Mouse (Mus musculus) neural tube, embryonic 12.5 days (tissue): ENCODE data around the gene B4galnt4. TPM values are rescaled to one million over a fixed set of nuclear protein-coding genes. Genes with fewer than 3 reads are reported as not detected.
"Not testable (repeated sequence)": the region's sequence is repeated elsewhere in the genome, so short reads cannot be mapped to it uniquely, and the experiment has no call there.

ENCODE experiments used
- ATAC-seq: fragments of 200-750 bp; cut with Nextera tagmentation; 2 replicates; pipeline ENCODE4 v1.8.0; 2017; ENCODE audit warnings: low read depth, mild to moderate bottlenecking, moderate TSS enrichment, moderate library complexity; ENCODE audit not compliant: low FRiP score
- H3K27ac ChIP-seq: fragments of 300-500 bp; sonication (generic); 2 replicates; pipeline ENCODE4 v1.5.1; 2016
- H3K27me3 ChIP-seq: fragments of 300-500 bp; sonication (generic); replicated peaks from 2 replicates; pipeline ENCODE4 v1.6.1; 2016; ENCODE audit warnings: mild to moderate bottlenecking
- H3K36me3 ChIP-seq: fragments of 300-500 bp; sonication (generic); 2 replicates; pipeline ENCODE4 v1.6.1; 2016; ENCODE audit warnings: mild to moderate bottlenecking
- H3K4me1 ChIP-seq: fragments of 300-500 bp; sonication (generic); 2 replicates; pipeline ENCODE4 v1.6.1; 2016
- H3K4me2 ChIP-seq: fragments of 300-500 bp; sonication (generic); replicated peaks from 2 replicates; pipeline ENCODE4 v1.6.1; 2016; ENCODE audit warnings: mild to moderate bottlenecking
- H3K4me3 ChIP-seq: fragments of 300-500 bp; sonication (generic); 2 replicates; pipeline ENCODE4 v1.5.1; 2016
- H3K9ac ChIP-seq: fragments of 300-500 bp; sonication (generic); 2 replicates; pipeline ENCODE4 v1.6.1; 2016; ENCODE audit warnings: mild to moderate bottlenecking
- H3K9me3 ChIP-seq: fragments of 300-500 bp; sonication (generic); 2 replicates; pipeline ENCODE4 v1.6.1; 2016; ENCODE audit warnings: mild to moderate bottlenecking
- WGBS: fragments of 180-500 bp; shearing (Covaris S2); methylation state at CpG from one replicate; pipeline ENCODE4 v1.1.7; 2016; 5-methylcytosine and 5-hydroxymethylcytosine counted together
- polyA plus RNA-seq: library from polyadenylated mRNA; unstranded; fragments of >200 nt; fragmentation: Nextera tagmentation; extraction: Ambion mirVana; gene quantifications from 2 replicates; pipeline ENCODE4 v1.2.1, GENCODE M21; 2016

Gene B4galnt4
- polyA plus RNA-seq: 40.8 and 41.5 TPM in 2 replicates

DNA sequence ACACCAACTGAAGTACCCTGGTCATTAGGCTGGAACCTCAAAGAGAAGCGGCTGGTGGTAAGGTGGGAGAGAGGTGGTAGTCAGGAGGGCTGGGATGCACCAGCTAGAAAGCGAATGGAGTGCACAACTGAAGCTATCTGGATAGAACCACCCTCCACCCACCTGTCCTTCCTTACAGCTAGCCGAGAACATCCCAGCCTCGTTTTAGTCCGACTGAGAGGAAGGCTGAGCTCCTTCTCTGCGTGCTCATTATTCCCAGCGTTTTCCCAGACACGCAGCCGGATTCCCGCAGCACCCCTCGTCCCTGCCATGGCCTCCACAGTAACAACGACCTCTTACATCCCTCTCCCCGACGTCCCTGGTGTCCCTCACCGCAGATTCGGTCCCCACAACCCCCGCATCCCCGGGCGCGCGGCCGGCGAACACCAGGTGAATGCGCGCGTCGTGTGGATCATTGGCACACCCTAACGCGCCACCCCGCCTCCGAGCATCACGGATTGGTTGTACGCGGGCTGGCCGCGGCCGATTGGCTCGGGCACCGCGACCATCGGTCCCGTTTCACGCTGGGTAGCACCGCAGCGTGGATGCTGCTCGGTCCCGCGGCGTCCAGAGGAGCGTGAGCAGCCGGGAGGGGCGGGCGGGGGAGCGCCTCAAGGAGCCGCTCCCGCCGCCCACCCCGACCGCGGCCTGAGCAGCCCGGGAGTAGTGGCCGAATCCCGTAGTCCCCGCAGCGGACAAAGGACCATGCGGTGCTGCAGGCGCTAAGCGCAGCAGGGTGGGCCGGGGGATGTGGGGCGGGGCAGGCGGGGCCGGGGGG is at the start of gene B4galnt4:
Gene B4galnt4, plus strand, starts transcription at position 679 of the 817 bp plus-strand sequence.
- peak within 1 kb of the TSS; percentile 95 for H3K9ac ChIP-seq
- H3K27me3 ChIP-seq: no peaks in the 10 kb centered on the region
- peak; percentile 99 for ATAC-seq
- H3K36me3 ChIP-seq: peaks cover 27% of the 10 kb centered on the region
- peak within 1 kb of the TSS; percentile 68 for H3K27ac ChIP-seq
- 1% methylated on average over 69 of the region's 72 CpGs for WGBS
- H3K9me3 ChIP-seq: 0 out of 2 replicates have a peak, but pooled peaks cover 3% of the 10 kb centered on the region
- H3K4me2 ChIP-seq: peak within 1 kb of the TSS; percentile 91
- peak within 1 kb of the TSS; percentile 87 for H3K4me3 ChIP-seq
- peaks cover 22% of the 10 kb centered on the region for H3K4me1 ChIP-seq

- WGBS: 89% methylated on average over 7 of the region's 7 CpGs
- Histone ChIP-seq H3K27ac (no peak overlapping the region), H3K36me3 (no peaks in the 10 kb centered on the region), H3K9ac (0 out of 2 replicates have a peak overlapping the region, but pooled peaks have one; percentile 5), H3K27me3 (no peaks in the 10 kb centered on the region), H3K4me1 (peaks cover 19% of the 10 kb centered on the region), H3K9me3 (no peaks in the 10 kb centered on the region), H3K4me2 (no peak overlapping the region), H3K4me3 (no peak overlapping the region)
- no peak for ATAC-seq
Measured at GRCm38 (mm10) chr7:141011238-141011770, 49.6 kb upstream of the B4galnt4 start.

GRCm38 (mm10) chr7:141016707-141017697 is 43.9 kb upstream of the B4galnt4 start:
- 85% methylated on average over 10 of the region's 10 CpGs for WGBS
- Histone ChIP-seq H3K9ac (no peak overlapping the region), H3K4me1 (no peaks in the 10 kb centered on the region), H3K9me3 (no peaks in the 10 kb centered on the region), H3K27me3 (no peaks in the 10 kb centered on the region), H3K36me3 (no peaks in the 10 kb centered on the region), H3K27ac (no peak overlapping the region), H3K4me3 (no peak overlapping the region), H3K4me2 (no peak overlapping the region)
- no peak for ATAC-seq

DNA sequence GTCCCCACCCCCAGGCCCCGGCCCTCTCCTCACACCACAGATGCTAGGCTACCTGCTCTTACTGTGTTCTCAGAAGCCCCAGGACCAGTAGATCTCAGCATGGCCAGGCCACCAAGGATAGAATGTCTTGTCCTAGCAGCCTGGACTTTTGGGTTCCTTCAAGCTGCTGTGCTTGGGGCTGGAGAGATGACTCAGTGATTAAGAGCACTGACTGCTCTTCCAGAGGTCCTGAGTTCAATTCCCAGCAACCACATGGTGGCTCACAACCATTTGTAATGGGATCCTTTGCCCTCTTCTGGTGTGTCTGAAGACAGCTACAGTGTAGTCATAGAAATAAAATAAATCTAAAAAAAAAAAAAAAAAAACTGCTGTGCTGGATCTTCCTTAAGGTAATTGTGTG is 43.1 kb upstream of the B4galnt4 start, which contains the start of gene Ifitm6:
Gene Ifitm6, minus strand, starts transcription at position 101 of the 400 bp plus-strand sequence.
- H3K36me3 ChIP-seq, H3K4me2 ChIP-seq, H3K9ac ChIP-seq, H3K9me3 ChIP-seq, H3K4me3 ChIP-seq, H3K27ac ChIP-seq, ATAC-seq, H3K27me3 ChIP-seq, H3K4me1 ChIP-seq: not testable (repeated sequence)
- 92% methylated on average over 1 of the region's 1 CpGs for WGBS

DNA sequence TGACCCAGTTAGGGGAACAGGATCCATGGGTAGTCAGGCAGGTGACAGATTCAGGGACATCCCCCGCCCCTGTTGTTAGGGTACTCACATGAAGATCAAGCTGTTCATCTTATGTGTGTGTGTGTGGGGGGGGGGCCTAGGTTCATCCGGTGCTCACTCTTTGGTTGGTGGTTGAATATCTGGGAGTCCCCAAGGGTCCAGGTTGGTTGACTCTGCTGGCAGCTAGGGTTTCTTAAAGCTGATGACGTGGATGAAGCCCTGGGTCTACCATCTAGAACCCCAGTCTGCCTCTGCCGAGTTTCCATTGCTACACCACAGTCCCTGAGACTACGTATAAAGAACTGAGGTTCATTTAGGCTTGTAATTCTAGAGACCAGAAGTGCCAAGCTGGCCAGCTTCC is 41.9 kb upstream of the B4galnt4 start:
- WGBS: 88% methylated on average over 5 of the region's 5 CpGs
- no peak overlapping the region for H3K4me3 ChIP-seq
- no peak overlapping the region for H3K9ac ChIP-seq
- no peak overlapping the region for H3K27ac ChIP-seq
- ATAC-seq: no peak
- H3K27me3 ChIP-seq: no peaks in the 10 kb centered on the region
- no peak overlapping the region for H3K4me2 ChIP-seq
- no peaks in the 10 kb centered on the region for H3K4me1 ChIP-seq
- H3K36me3 ChIP-seq: no peaks in the 10 kb centered on the region
- no peaks in the 10 kb centered on the region for H3K9me3 ChIP-seq

- Histone ChIP-seq H3K36me3 (no peaks in the 10 kb centered on the region), H3K4me1 (peaks cover 4% of the 10 kb centered on the region; the same call in 1 of the 2 replicates), H3K27me3 (no peaks in the 10 kb centered on the region), H3K9me3 (no peaks in the 10 kb centered on the region), H3K9ac (no peak overlapping the region), H3K27ac (no peak overlapping the region), H3K4me2 (no peak overlapping the region), H3K4me3 (no peak overlapping the region)
- 90% methylated on average over 14 of the region's 14 CpGs for WGBS
- no peak for ATAC-seq
Measured at GRCm38 (mm10) chr7:141021489-141022449, 39.1 kb upstream of the B4galnt4 start.

DNA sequence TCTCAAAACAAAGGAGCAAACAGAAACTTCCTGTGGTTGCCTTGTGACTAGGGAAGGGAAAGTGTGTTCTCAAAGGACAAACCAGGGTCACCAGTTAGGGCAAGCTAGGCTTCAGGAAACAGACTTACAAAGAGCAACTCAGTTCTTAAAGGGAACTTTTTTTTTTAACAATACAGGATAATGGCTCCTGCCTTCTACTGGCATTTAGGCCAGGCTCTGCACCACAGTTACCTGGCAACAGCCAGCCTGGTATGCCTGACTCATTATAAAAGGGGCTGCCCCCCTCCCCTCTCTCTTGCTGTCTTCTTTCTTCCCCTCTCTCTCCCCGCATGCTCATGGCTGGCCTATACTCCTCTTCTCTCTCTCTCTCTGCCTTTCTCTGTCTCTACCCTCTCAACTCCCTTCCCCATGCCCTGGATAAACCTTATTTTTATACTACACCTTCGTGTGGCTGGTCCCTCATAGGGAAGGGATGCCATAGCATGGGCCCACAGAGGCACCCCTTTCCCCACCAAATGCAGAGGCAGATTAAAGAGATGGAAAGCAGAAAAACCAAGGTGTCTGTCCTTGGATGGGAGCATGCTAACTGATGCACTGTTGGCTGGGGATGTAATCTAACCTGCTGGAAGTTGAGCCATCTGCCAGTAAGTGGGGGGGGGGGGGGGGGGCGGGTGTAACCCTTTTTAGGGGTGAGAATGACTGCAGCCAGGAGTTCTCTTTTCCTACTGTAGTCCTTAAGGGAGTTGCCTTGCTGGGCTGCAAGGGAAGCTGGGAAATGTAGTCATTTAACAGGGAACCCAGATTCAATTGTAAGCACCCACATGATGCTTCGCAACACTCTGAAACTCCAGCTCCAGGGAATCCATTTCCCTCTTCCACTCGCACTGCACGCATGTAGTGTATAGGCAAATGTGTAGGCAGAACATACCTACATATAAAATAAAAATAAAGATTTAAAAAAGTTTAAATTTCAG is 35.8 kb upstream of the B4galnt4 start:
- peak overlapping the region; percentile 36 for H3K4me2 ChIP-seq
- no peaks in the 10 kb centered on the region for H3K9me3 ChIP-seq
- 18% methylated on average over 6 of the region's 6 CpGs for WGBS
- H3K4me1 ChIP-seq: peaks cover 4% of the 10 kb centered on the region; the same call in 1 of the 2 replicates
- ATAC-seq: peak; percentile 83
- H3K27ac ChIP-seq: peak overlapping the region; percentile 76
- H3K36me3 ChIP-seq: no peaks in the 10 kb centered on the region
- no peak overlapping the region for H3K4me3 ChIP-seq
- no peak overlapping the region for H3K9ac ChIP-seq
- no peaks in the 10 kb centered on the region for H3K27me3 ChIP-seq

DNA sequence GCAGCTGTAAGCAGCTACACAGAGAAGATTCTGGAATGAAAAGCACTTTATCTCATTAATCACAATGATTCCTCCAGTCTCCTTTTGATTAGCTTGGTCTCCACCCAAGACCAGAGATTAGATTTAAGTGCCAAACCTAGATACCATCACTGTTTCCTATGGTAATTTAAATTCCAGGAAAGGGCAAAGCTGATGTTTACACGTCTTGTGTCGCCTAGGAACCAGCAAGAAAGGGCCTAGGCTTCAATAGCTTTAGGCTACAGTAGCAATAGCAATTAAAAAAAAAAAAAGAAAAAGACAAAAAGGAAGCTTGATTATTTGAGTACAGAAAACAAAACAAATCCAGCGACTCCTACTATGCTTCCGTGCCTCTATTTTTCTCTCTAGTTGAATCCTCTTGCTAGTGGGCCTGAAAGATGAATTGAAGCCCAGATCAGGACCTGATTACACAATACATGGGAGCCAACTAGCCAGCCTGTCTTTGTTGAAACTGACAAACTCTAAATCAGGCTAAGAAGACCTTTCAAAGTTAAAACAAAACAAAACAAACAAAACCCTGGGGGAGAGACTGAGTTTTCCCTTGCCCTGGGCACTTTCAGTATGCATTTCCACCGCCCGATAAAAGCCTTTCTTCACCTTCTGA is 34.7 kb upstream of the B4galnt4 start:
- H3K4me3 ChIP-seq: no peak overlapping the region
- 20% methylated on average over 6 of the region's 6 CpGs for WGBS
- H3K27ac ChIP-seq: peak overlapping the region; percentile 15; the same call in 1 of the 2 replicates
- H3K9ac ChIP-seq: no peak overlapping the region
- ATAC-seq: peak; percentile 55
- no peaks in the 10 kb centered on the region for H3K27me3 ChIP-seq
- no peaks in the 10 kb centered on the region for H3K9me3 ChIP-seq
- peaks cover 4% of the 10 kb centered on the region; the same call in 1 of the 2 replicates for H3K4me1 ChIP-seq
- no peaks in the 10 kb centered on the region for H3K36me3 ChIP-seq
- H3K4me2 ChIP-seq: peak overlapping the region; percentile 36; the same call in 1 of the 2 replicates

DNA sequence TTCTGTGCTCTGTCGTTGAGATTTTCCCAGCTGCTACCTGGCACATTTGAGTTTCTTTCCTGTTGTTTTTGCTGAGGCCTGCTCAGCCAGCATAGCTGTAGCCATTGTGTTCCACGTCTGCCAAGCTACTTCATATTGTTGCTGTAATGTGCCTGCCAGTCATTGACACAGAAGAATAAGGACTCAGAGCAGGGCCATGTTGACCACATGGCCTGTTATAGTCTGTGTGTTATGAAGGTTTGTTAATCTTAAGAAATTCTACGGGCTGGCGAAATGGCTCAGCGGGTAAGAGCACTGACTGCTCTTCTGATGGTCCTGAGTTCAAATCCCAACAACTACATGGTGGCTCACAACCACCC is 34.2 kb upstream of the B4galnt4 start:
- 0 out of 2 replicates have a peak overlapping the region, but pooled peaks have one; percentile 18 for H3K4me2 ChIP-seq
- no peaks in the 10 kb centered on the region for H3K27me3 ChIP-seq
- no peaks in the 10 kb centered on the region for H3K36me3 ChIP-seq
- H3K9me3 ChIP-seq: no peaks in the 10 kb centered on the region
- H3K27ac ChIP-seq: peak overlapping the region; percentile 9; the same call in 1 of the 2 replicates
- no peak overlapping the region for H3K9ac ChIP-seq
- peak; percentile 35; the same call in 1 of the 2 replicates for ATAC-seq
- WGBS: 43% methylated on average over 5 of the region's 5 CpGs
- H3K4me3 ChIP-seq: no peak overlapping the region
- H3K4me1 ChIP-seq: peaks cover 4% of the 10 kb centered on the region; the same call in 1 of the 2 replicates

GRCm38 (mm10) chr7:141028831-141029230 is 32.1 kb upstream of the B4galnt4 start, which contains the start of gene Gm17387:
Gene Gm17387 (plus strand): TSS chr7:141029131.
- Histone ChIP-seq H3K4me3 (no peak within 1 kb of the TSS), H3K9ac (no peak within 1 kb of the TSS), H3K4me2 (no peak within 1 kb of the TSS), H3K4me1 (peaks cover 4% of the 10 kb centered on the region; the same call in 1 of the 2 replicates), H3K27me3 (no peaks in the 10 kb centered on the region), H3K9me3 (no peaks in the 10 kb centered on the region), H3K27ac (no peak within 1 kb of the TSS), H3K36me3 (no peaks in the 10 kb centered on the region)
- ATAC-seq: no peak
- 94% methylated on average over 2 of the region's 2 CpGs for WGBS
